Mouse (Mus musculus) ES-Bruce4 (cell line): Measurements from ENCODE around the gene Mlf2. TPM values are rescaled to one million over a fixed set of nuclear protein-coding genes. Genes with fewer than 3 reads are reported as not detected.

ENCODE experiments used
- H3K27ac ChIP-seq: 2 replicates; pipeline ENCODE4 v1.5.1; 2012; ENCODE audit warnings: low read length, inconsistent platforms; ENCODE audit not compliant: insufficient read depth
- H3K27me3 ChIP-seq: 2 replicates; pipeline ENCODE4 v1.6.1; 2012; ENCODE audit warnings: mild to moderate bottlenecking, low read length, inconsistent platforms; ENCODE audit not compliant: control insufficient read depth, poor library complexity, insufficient read depth, severe bottlenecking
- H3K36me3 ChIP-seq: 2 replicates; pipeline ENCODE4 v1.6.1; 2012; ENCODE audit warnings: inconsistent platforms, mild to moderate bottlenecking, low read length, moderate library complexity; ENCODE audit not compliant: control insufficient read depth, poor library complexity, insufficient read depth, severe bottlenecking
- H3K4me1 ChIP-seq: one replicate; pipeline ENCODE4 v1.8.1; 2011; ENCODE audit warnings: low read length; ENCODE audit not compliant: control insufficient read depth, insufficient read depth
- H3K4me3 ChIP-seq: 2 replicates; pipeline ENCODE4 v1.5.1; 2011; ENCODE audit warnings: low read depth, mild to moderate bottlenecking, low read length
- H3K9ac ChIP-seq: 2 replicates; pipeline ENCODE4 v1.6.1; 2012; ENCODE audit warnings: low read depth, mild to moderate bottlenecking, inconsistent platforms; ENCODE audit not compliant: poor library complexity, severe bottlenecking
- H3K9me3 ChIP-seq: replicated peaks from 2 replicates; pipeline ENCODE4 v1.6.1; 2012; ENCODE audit warnings: mild to moderate bottlenecking, low read length, inconsistent platforms; ENCODE audit not compliant: control insufficient read depth, poor library complexity, insufficient read depth, severe bottlenecking
- CTCF ChIP-seq: IDR thresholded peaks from one replicate; pipeline ENCODE4 v1.8.1; 2011; ENCODE audit warnings: low read depth, low read length
- EP300 ChIP-seq: IDR thresholded peaks from 2 replicates; pipeline ENCODE4 v1.6.1; 2011; ENCODE audit warnings: low read depth, low read length; ENCODE audit not compliant: insufficient read depth
- POLR2A ChIP-seq: IDR thresholded peaks from one replicate; pipeline ENCODE4 v1.8.1; 2011; ENCODE audit warnings: low read length; ENCODE audit not compliant: insufficient read depth
- polyA plus RNA-seq: library from polyadenylated mRNA; stranded (reverse); fragments of >200 nt; gene quantifications from 2 replicates; pipeline ENCODE4 v1.2.4, GENCODE M21; 2011; ENCODE audit warnings: low read depth; ENCODE audit not compliant: missing spikeins, insufficient read depth, insufficient read length

The Mlf2 gene
- polyA plus RNA-seq, 1 experiment: 263 TPM

GRCm38 (mm10) chr6:124915160-124915941 is 15.8 kb upstream of the Mlf2 start:
- H3K4me1 ChIP-seq: peaks cover 3% of the 10 kb centered on the region

GRCm38 (mm10) chr6:124915942-124916694 is 15.1 kb upstream of the Mlf2 start:
- Histone ChIP-seq H3K36me3 (0 out of 2 replicates have a peak, but pooled peaks cover 6% of the 10 kb centered on the region), H3K27ac (no peak overlapping the region)

More at GRCm38 (mm10) chr6:124915160-124915941, 15.8 kb upstream of the Mlf2 start:
- peak overlapping the region; percentile 91 for H3K4me3 ChIP-seq
- TF ChIP-seq CTCF: no peak
- TF ChIP-seq EP300: 0 out of 2 replicates have a peak, but pooled peaks have one; percentile 4
- 0 out of 2 replicates have a peak, but pooled peaks cover 6% of the 10 kb centered on the region for H3K36me3 ChIP-seq
- H3K9ac ChIP-seq: peak overlapping the region; percentile 99
- H3K27ac ChIP-seq: peak overlapping the region; percentile 38; the same call in 1 of the 2 replicates
- no peaks in the 10 kb centered on the region for H3K9me3 ChIP-seq
- no peaks in the 10 kb centered on the region for H3K27me3 ChIP-seq

DNA sequence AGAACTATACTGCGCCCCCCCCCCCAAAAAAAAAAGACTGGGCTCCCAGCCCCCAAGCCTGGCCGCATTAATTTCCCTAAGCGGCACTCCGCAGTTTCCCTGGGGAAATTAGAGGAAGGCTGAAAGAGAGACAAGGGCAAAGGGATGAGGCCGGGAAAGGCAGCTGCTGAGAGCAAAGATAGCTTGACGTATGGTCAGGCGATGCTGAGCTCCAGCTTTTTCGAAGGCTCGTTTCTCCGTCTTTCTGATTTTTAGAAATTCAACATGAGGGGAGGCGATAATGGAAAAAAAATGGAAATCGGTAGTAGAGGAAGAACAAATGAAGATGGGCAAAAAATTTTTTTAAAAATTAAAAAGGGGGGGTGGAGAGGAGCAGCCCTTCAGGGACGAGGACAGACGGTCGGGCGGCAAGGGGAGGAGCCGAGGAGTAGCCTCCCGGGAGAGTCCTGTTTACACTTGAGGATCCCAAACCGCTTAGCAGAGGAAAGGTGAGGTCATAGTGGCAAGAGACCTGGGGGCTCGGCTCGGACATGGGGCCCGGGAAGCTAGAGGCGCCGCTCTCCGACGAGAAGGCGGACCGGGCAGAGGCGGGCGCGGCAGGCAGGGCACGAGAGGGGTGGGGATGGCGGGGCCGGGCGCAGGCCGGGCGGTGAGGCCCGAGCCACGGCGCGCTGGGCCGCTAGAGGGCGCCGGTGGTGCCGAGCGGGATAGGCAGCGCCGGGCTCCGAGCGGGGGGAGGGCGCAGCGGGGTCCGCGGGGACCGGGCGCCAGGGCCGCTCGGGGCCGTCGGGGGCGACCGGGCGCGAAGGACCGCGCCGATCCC is 14.3 kb upstream of the Mlf2 start:
- TF ChIP-seq EP300 (no peak), POLR2A (no peak), CTCF (peak; percentile 53)
- 0 out of 2 replicates have a peak, but pooled peaks cover 6% of the 10 kb centered on the region for H3K36me3 ChIP-seq
- peak overlapping the region; percentile 17; the same call in 1 of the 2 replicates for H3K27ac ChIP-seq
- H3K4me3 ChIP-seq: peak overlapping the region; percentile 91
- no peaks in the 10 kb centered on the region for H3K27me3 ChIP-seq
- H3K9ac ChIP-seq: peak overlapping the region; percentile 99
- H3K4me1 ChIP-seq: peaks cover 3% of the 10 kb centered on the region
- H3K9me3 ChIP-seq: no peaks in the 10 kb centered on the region

More at GRCm38 (mm10) chr6:124915942-124916694, 15.1 kb upstream of the Mlf2 start:
- peaks cover 3% of the 10 kb centered on the region for H3K4me1 ChIP-seq
- no peaks in the 10 kb centered on the region for H3K9me3 ChIP-seq
- peak overlapping the region; percentile 91 for H3K4me3 ChIP-seq
- TF ChIP-seq POLR2A: no peak
- no peak for TF ChIP-seq EP300
- no peak for TF ChIP-seq CTCF
- H3K27me3 ChIP-seq: no peaks in the 10 kb centered on the region
- peak overlapping the region; percentile 99 for H3K9ac ChIP-seq

DNA sequence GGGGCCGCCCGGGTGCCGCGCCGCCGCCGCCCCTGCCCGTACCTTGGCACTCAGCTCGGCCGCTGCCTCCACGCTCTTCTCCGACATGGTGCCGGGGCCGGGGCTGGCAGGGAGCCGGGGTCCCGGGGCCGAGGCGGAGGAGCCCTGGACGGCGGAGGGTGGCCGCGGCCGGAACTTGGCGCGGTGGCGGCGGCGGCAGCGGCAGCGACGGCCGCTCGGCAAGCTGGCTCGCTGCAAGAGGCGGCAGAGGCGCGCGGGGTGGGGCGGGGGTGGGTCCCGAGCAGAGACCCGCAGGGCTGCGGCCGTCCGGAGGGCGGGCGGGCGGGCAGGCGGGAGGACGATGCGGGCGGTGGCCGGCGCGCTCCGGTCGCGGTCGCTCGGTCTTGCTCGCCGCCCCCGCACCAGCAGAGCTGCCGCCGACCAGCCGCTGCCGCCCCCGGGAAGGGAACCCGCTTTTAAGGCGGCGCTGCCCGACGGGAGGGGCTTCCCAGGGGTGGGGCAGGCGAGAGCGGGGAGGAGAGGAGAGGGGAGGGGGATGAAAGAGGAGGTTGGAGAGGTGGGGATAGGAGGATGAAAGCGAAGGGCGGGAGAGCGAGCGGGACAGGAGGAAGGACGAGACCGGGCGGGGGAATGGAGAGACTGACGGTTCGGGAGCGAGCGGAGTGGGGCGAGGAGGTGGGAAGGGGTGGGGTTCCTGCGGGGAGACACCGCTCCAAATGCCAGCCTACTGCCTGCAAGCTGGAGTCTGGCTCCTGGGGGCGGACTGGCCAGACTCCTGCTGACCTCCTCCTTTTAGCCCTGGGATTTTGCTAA is 13.5 kb upstream of the Mlf2 start:
- 0 out of 2 replicates have a peak, but pooled peaks cover 6% of the 10 kb centered on the region for H3K36me3 ChIP-seq
- peak overlapping the region; percentile 62 for H3K4me3 ChIP-seq
- H3K4me1 ChIP-seq: peaks cover 3% of the 10 kb centered on the region
- no peaks in the 10 kb centered on the region for H3K27me3 ChIP-seq
- peak overlapping the region; percentile 37 for H3K27ac ChIP-seq
- TF ChIP-seq POLR2A: no peak
- 0 out of 2 replicates have a peak, but pooled peaks have one; percentile 19 for TF ChIP-seq EP300
- H3K9ac ChIP-seq: peak overlapping the region; percentile 99
- H3K9me3 ChIP-seq: no peaks in the 10 kb centered on the region

- no peaks in the 10 kb centered on the region for H3K9me3 ChIP-seq
- H3K27ac ChIP-seq: peak overlapping the region; percentile 37
- H3K4me3 ChIP-seq: peak overlapping the region; percentile 48
- H3K36me3 ChIP-seq: 0 out of 2 replicates have a peak, but pooled peaks cover 6% of the 10 kb centered on the region
- TF ChIP-seq EP300: no peak
- TF ChIP-seq CTCF: no peak
- no peak for TF ChIP-seq POLR2A
- peak overlapping the region; percentile 99 for H3K9ac ChIP-seq
- no peaks in the 10 kb centered on the region for H3K27me3 ChIP-seq
- peaks cover 3% of the 10 kb centered on the region for H3K4me1 ChIP-seq
These were observed 12.9 kb upstream of the Mlf2 start for GRCm38 (mm10) chr6:124918331-124918690.
